Mouse (Mus musculus): Measurements from ENCODE around the gene Scgb2b24. TPM values are rescaled to one million over a fixed set of nuclear protein-coding genes. Genes with fewer than 3 reads are reported as not detected.

Gene Scgb2b24
- not detected in 2 replicates for polyA plus RNA-seq (2015; fragmentation: Nextera tagmentation; extraction: Ambion mirVana)

DNA sequence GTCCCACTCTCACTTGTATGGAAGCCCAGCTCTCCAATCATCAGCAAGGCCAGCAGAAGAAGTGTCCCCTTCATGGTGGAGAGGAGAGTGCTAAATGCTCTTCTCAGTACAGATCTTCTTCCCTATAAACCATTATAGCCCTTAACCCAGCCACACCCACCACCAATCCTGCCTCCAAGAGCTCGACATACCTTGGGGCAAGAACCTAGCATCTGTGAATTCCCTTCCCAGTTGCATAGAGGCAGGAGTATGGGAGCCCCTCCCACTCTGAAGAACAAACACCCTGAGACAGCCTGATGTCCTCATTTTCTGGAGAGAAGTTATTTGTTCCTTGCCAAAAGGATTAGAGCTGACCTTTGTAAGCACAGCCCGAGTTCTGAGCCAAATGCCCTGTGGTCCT lies at the start of gene Scgb2b24:
Scgb2b24 (minus strand) TSS at position 101 of the 400 bp plus-strand sequence.
- no peaks in the 10 kb centered on the region for H3K27me3 ChIP-seq (replicated peaks; ENCODE audit: control insufficient read depth, insufficient read depth, low read length)
- H3K9ac ChIP-seq (ENCODE audit: low read depth, low read length) = no peak within 1 kb of the TSS
- H3K36me3 ChIP-seq (ENCODE audit: control insufficient read depth, insufficient read depth, low read length) = no peaks in the 10 kb centered on the region
- H3K9me3 ChIP-seq (ENCODE audit: control insufficient read depth, low read length) = peaks cover 18% of the 10 kb centered on the region
- H3K4me3 ChIP-seq (ENCODE audit: low read length) = no peak within 1 kb of the TSS
- no peak within 1 kb of the TSS for H3K27ac ChIP-seq (ENCODE audit: low read length)
- 77% methylated on average over 2 of the region's 2 CpGs for WGBS
- no peak within 1 kb of the TSS for H3K4me2 ChIP-seq (ENCODE audit: low read depth, low read length)
- H3K4me1 ChIP-seq (ENCODE audit: control insufficient read depth, insufficient read depth, low read length) = no peaks in the 10 kb centered on the region
- ATAC-seq = no peak

DNA sequence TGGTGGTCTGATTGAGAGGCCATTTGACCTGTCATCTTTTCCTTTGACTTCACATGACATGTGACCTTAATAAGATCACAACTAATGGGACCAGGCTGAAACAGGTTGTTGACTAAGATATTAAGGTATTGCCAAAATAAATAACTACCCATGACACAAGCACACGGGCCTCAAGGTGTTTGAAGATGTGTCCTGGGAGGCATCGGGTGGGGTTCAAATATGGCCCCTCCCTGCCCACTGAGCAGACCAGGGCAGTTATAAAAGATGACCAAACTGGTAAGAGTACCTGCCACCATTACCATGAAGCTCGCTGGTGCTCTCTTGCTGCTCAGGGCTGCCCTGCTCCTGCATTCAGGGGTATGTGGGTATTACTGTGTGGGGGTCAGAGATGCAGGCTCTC lies 4.4 kb upstream of the Scgb2b24 start, which contains the start of gene Scgb1b24:
Scgb1b24 (plus strand) TSS at position 301 of the 400 bp plus-strand sequence.
- WGBS = 83% methylated on average over 3 of the region's 3 CpGs
- no peaks in the 10 kb centered on the region for H3K4me1 ChIP-seq (ENCODE audit: control insufficient read depth, insufficient read depth, low read length)
- no peak within 1 kb of the TSS for H3K4me3 ChIP-seq (ENCODE audit: low read length)
- no peak for ATAC-seq
- peaks cover 14% of the 10 kb centered on the region for H3K9me3 ChIP-seq (ENCODE audit: control insufficient read depth, low read length)
- no peaks in the 10 kb centered on the region for H3K36me3 ChIP-seq (ENCODE audit: control insufficient read depth, insufficient read depth, low read length)
- H3K9ac ChIP-seq (ENCODE audit: low read depth, low read length) = no peak within 1 kb of the TSS
- no peak within 1 kb of the TSS for H3K27ac ChIP-seq (ENCODE audit: low read length)
- H3K4me2 ChIP-seq (ENCODE audit: low read depth, low read length) = no peak within 1 kb of the TSS
- no peaks in the 10 kb centered on the region for H3K27me3 ChIP-seq (replicated peaks; ENCODE audit: control insufficient read depth, insufficient read depth, low read length)

DNA sequence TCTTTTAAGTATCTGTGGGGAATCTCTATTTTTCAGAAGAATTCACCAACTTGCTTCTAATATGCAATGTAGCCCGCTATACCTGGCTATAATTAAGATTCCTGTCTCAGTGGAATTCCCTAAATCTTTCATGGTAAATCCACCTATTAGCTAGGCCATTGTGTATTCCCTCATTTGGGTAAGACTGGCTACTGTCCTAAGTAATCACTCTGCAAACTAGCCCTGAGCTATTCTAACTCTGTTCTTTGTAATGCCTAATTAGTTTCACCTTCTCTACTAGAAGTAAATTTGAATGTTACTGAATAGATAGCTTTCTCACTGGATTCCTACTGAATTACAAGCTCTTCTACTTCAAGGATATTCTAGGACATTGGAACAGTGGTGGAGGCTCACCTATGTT lies 49.2 kb downstream of the Scgb2b24 start:
- 15% methylated on average over 1 of the region's 1 CpGs for WGBS
- H3K36me3 ChIP-seq (ENCODE audit: control insufficient read depth, insufficient read depth, low read length) = no peaks in the 10 kb centered on the region
- no peaks in the 10 kb centered on the region; the same call in 1 of the 2 replicates for H3K9me3 ChIP-seq (ENCODE audit: control insufficient read depth, low read length)
- no peak overlapping the region for H3K9ac ChIP-seq (ENCODE audit: low read depth, low read length)
- H3K4me1 ChIP-seq (ENCODE audit: control insufficient read depth, insufficient read depth, low read length) = no peaks in the 10 kb centered on the region
- no peak overlapping the region for H3K27ac ChIP-seq (ENCODE audit: low read length)
- H3K4me2 ChIP-seq (ENCODE audit: low read depth, low read length) = no peak overlapping the region
- H3K4me3 ChIP-seq (ENCODE audit: low read length) = no peak overlapping the region
- no peaks in the 10 kb centered on the region for H3K27me3 ChIP-seq (replicated peaks; ENCODE audit: control insufficient read depth, insufficient read depth, low read length)
- ATAC-seq = no peak

Other genes with a start within 250 kb of the Scgb2b24 start
- not detected in 2 replicates for gene Scgb2b21, start 218.9 kb downstream of the Scgb2b24 start, polyA plus RNA-seq (2015; fragmentation: Nextera tagmentation; extraction: Ambion mirVana)
- not detected in 2 replicates for gene Scgb1b24, start 4.5 kb upstream of the Scgb2b24 start, polyA plus RNA-seq (2015; fragmentation: Nextera tagmentation; extraction: Ambion mirVana)
- not detected in 2 replicates for gene Scgb2b26, start 205.7 kb upstream of the Scgb2b24 start, polyA plus RNA-seq (2015; fragmentation: Nextera tagmentation; extraction: Ambion mirVana)